Mouse (Mus musculus): ENCODE results near the gene Agap2. TPM values are rescaled to one million over a fixed set of nuclear protein-coding genes. Genes with fewer than 3 reads are reported as not detected.

The Agap2 gene
- total and polyA plus RNA-seq, 2 experiments from 2014 or later: 6.3 to 343 TPM

- ATAC-seq (ENCODE audit: low FRiP score) (no peak), DNase-seq (ENCODE audit: low spot score) (peak; percentile 85)
- Histone ChIP-seq H3K27me3 (ENCODE audit: insufficient read depth, low read length) (no peaks in the 10 kb centered on the region), H3K4me1 (ENCODE audit: insufficient read depth, low read length) (no peaks in the 10 kb centered on the region), H3K4me3 (ENCODE audit: low read depth, low read length) (peak overlapping the region; percentile 25; the same call in 1 of the 2 replicates), H3K27ac (ENCODE audit: low read depth, low read length) (peak overlapping the region; percentile 87), H3K9me3 (ENCODE audit: low read length) (no peaks in the 10 kb centered on the region), H3K36me3 (ENCODE audit: insufficient read depth, low read length) (peaks cover 7% of the 10 kb centered on the region; the same call in 1 of the 2 replicates), H3K9ac (replicated peaks; ENCODE audit: low read length, poor library complexity, severe bottlenecking) (peak overlapping the region; percentile 24; the same call in 1 of the 2 replicates), H3K4me2 (ENCODE audit: low read depth, low read length, poor library complexity, severe bottlenecking) (peak overlapping the region; percentile 60)
- WGBS: 5% methylated on average over 4 of the region's 4 CpGs
- peak; percentile 84 for TF ChIP-seq CTCF (IDR thresholded peaks at IDR 0.05)
Measured at GRCm38 (mm10) chr10:127123436-127123805, 48.3 kb downstream of the Agap2 start.

- Histone ChIP-seq H3K4me1 (ENCODE audit: insufficient read depth, low read length) (no peaks in the 10 kb centered on the region), H3K4me3 (ENCODE audit: low read depth, low read length) (no peak overlapping the region)
- TF ChIP-seq CTCF (IDR thresholded peaks at IDR 0.05): peak; percentile 78
Measured at GRCm38 (mm10) chr10:127125210-127126001, 50.3 kb downstream of the Agap2 start.

GRCm38 (mm10) chr10:127126579-127126978 lies 51.5 kb downstream of the Agap2 start:
- no peak for TF ChIP-seq CTCF (IDR thresholded peaks at IDR 0.05)
- H3K27me3 ChIP-seq (ENCODE audit: insufficient read depth, low read length): no peaks in the 10 kb centered on the region
- H3K4me1 ChIP-seq (ENCODE audit: insufficient read depth, low read length): no peaks in the 10 kb centered on the region
- H3K36me3 ChIP-seq (ENCODE audit: insufficient read depth, low read length): no peaks in the 10 kb centered on the region
- no peaks in the 10 kb centered on the region for H3K9me3 ChIP-seq (ENCODE audit: low read length)
- WGBS: 83% methylated on average over 5 of the region's 5 CpGs
- H3K9ac ChIP-seq (replicated peaks; ENCODE audit: low read length, poor library complexity, severe bottlenecking): no peak overlapping the region
- H3K27ac ChIP-seq (ENCODE audit: low read depth, low read length): no peak overlapping the region
- H3K4me2 ChIP-seq (ENCODE audit: low read depth, low read length, poor library complexity, severe bottlenecking): no peak overlapping the region
- no peak for DNase-seq (ENCODE audit: low spot score)
- no peak overlapping the region for H3K4me3 ChIP-seq (ENCODE audit: low read depth, low read length)
- ATAC-seq (ENCODE audit: low FRiP score): no peak

More at GRCm38 (mm10) chr10:127125210-127126001, 50.3 kb downstream of the Agap2 start:
- Histone ChIP-seq H3K27me3 (ENCODE audit: insufficient read depth, low read length) (no peaks in the 10 kb centered on the region), H3K9ac (replicated peaks; ENCODE audit: low read length, poor library complexity, severe bottlenecking) (no peak overlapping the region), H3K9me3 (ENCODE audit: low read length) (no peaks in the 10 kb centered on the region), H3K27ac (ENCODE audit: low read depth, low read length) (no peak overlapping the region), H3K36me3 (ENCODE audit: insufficient read depth, low read length) (no peaks in the 10 kb centered on the region), H3K4me2 (ENCODE audit: low read depth, low read length, poor library complexity, severe bottlenecking) (no peak overlapping the region)
- peak; percentile 73 for DNase-seq (ENCODE audit: low spot score)
- no peak for ATAC-seq (ENCODE audit: low FRiP score)
- 73% methylated on average over 9 of the region's 9 CpGs for WGBS

- TF ChIP-seq CTCF (IDR thresholded peaks at IDR 0.05): no peak
- Histone ChIP-seq H3K4me3 (ENCODE audit: low read depth, low read length) (no peak overlapping the region), H3K9ac (replicated peaks; ENCODE audit: low read length, poor library complexity, severe bottlenecking) (no peak overlapping the region), H3K4me1 (ENCODE audit: insufficient read depth, low read length) (no peaks in the 10 kb centered on the region), H3K27me3 (ENCODE audit: insufficient read depth, low read length) (no peaks in the 10 kb centered on the region), H3K36me3 (ENCODE audit: insufficient read depth, low read length) (no peaks in the 10 kb centered on the region), H3K27ac (ENCODE audit: low read depth, low read length) (no peak overlapping the region), H3K9me3 (ENCODE audit: low read length) (no peaks in the 10 kb centered on the region), H3K4me2 (ENCODE audit: low read depth, low read length, poor library complexity, severe bottlenecking) (no peak overlapping the region)
- ATAC-seq (ENCODE audit: low FRiP score) (no peak), DNase-seq (ENCODE audit: low spot score) (no peak)
- WGBS: 86% methylated on average over 7 of the region's 7 CpGs
Measured at GRCm38 (mm10) chr10:127127711-127128279, 52.7 kb downstream of the Agap2 start.

GRCm38 (mm10) chr10:127129431-127129830 lies 54.3 kb downstream of the Agap2 start:
- Histone ChIP-seq H3K4me2 (ENCODE audit: low read depth, low read length, poor library complexity, severe bottlenecking) (no peak overlapping the region), H3K4me3 (ENCODE audit: low read depth, low read length) (no peak overlapping the region), H3K27me3 (ENCODE audit: insufficient read depth, low read length) (no peaks in the 10 kb centered on the region), H3K27ac (ENCODE audit: low read depth, low read length) (no peak overlapping the region), H3K9ac (replicated peaks; ENCODE audit: low read length, poor library complexity, severe bottlenecking) (no peak overlapping the region), H3K4me1 (ENCODE audit: insufficient read depth, low read length) (no peaks in the 10 kb centered on the region), H3K36me3 (ENCODE audit: insufficient read depth, low read length) (no peaks in the 10 kb centered on the region), H3K9me3 (ENCODE audit: low read length) (no peaks in the 10 kb centered on the region)
- 86% methylated on average over 4 of the region's 4 CpGs for WGBS
- ATAC-seq (ENCODE audit: low FRiP score) (no peak), DNase-seq (ENCODE audit: low spot score) (no peak)
- TF ChIP-seq CTCF (IDR thresholded peaks at IDR 0.05): no peak

GRCm38 (mm10) chr10:127132469-127132868 lies 57.4 kb downstream of the Agap2 start:
- TF ChIP-seq CTCF (IDR thresholded peaks at IDR 0.05): no peak
- WGBS: 69% methylated on average over 5 of the region's 5 CpGs
- DNase-seq (ENCODE audit: low spot score) (no peak), ATAC-seq (ENCODE audit: low FRiP score) (no peak)
- Histone ChIP-seq H3K4me2 (ENCODE audit: low read depth, low read length, poor library complexity, severe bottlenecking) (no peak overlapping the region), H3K36me3 (ENCODE audit: insufficient read depth, low read length) (no peaks in the 10 kb centered on the region), H3K9ac (replicated peaks; ENCODE audit: low read length, poor library complexity, severe bottlenecking) (no peak overlapping the region), H3K27ac (ENCODE audit: low read depth, low read length) (no peak overlapping the region), H3K4me3 (ENCODE audit: low read depth, low read length) (no peak overlapping the region), H3K27me3 (ENCODE audit: insufficient read depth, low read length) (no peaks in the 10 kb centered on the region), H3K4me1 (ENCODE audit: insufficient read depth, low read length) (no peaks in the 10 kb centered on the region), H3K9me3 (ENCODE audit: low read length) (no peaks in the 10 kb centered on the region)
